Mouse (Mus musculus) stomach, postnatal 0 days (tissue): ENCODE results near the gene Clcnka.

Source experiments
- CTCF ChIP-seq: IDR thresholded peaks from 2 replicates; pipeline ENCODE4 v1.5.1; 2016; ENCODE audit warnings: antibody characterized with exemption, low read depth, mild to moderate bottlenecking, moderate library complexity
- EP300 ChIP-seq: optimal IDR thresholded peaks from 2 replicates; pipeline ENCODE3; 2016; ENCODE audit warnings: antibody characterized with exemption

DNA sequence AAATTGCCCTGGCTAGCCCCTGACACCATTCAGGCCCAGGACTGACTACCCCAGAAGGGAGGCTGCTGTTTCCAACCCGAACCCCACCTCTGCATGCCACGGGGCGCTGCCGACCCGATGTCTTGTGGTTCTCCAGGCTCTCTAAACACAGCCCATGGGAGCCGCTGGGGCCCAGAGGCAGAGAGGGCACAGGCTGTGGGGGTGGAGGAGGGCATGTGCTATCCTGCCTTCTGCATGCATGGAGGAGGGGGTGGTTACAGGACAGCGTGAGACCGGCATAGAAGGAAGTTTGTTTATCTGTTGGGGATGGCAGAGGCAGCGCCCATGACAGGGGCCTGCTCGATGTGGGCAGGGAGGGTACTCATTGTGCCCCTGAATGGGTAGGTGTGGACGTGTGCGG is 48.5 kb downstream of the Clcnka start:
- no peak for TF ChIP-seq CTCF
- TF ChIP-seq EP300 = no peak
